Comparison of ENCODE assay signal across 11 mouse cellular contexts in genomic region chr1:85908754-85909590, GRCm38 (mm10). TPM values are rescaled to one million over a fixed set of nuclear protein-coding genes. Genes with fewer than 3 reads are reported as not detected.
DNase-seq lines count a peak whose midpoint lies in the region; ATAC-seq and TF ChIP-seq lines count a peak whose summit lies in the region.
"Had no signal": no experiment of that assay in that cellular context is flagged by ENCODE, and none has a peak within 500 bp of the region (broad histone marks: within the 10 kb centered on the region; RNA-seq: fewer than 3 reads in every experiment).

No protein-coding gene starts in this region.

- intact Hi-C loops in gastrocnemius, adult 2 months (cut with DNase I) = no loop called here

- peak; percentile 16; the same call in 1 of the 2 replicates for ATAC-seq in hindbrain, embryonic 15.5 days (ENCODE audit: low FRiP score, low read depth)
- ATAC-seq in forebrain, embryonic 16.5 days = peak; percentile 27; the same call in 1 of the 2 replicates
- 0 out of 2 replicates have a peak, but pooled peaks have one; percentile 45 for ATAC-seq in midbrain, embryonic 12.5 days (ENCODE audit: low FRiP score, low read depth)

- no peak for TF ChIP-seq CTCF in gastrocnemius, adult 2 months (IDR thresholded peaks at IDR 0.05)

- 67% methylated on average over 13 of the region's 13 CpGs for WGBS in hindbrain, embryonic 15.5 days
- whole genome bisulfite sequencing in hindbrain, embryonic 10.5 days = 78% methylated on average over 13 of the region's 13 CpGs
- whole genome bisulfite sequencing in forebrain, embryonic 16.5 days = 67% methylated on average over 13 of the region's 13 CpGs
- WGBS in midbrain, embryonic 12.5 days = 69% methylated on average over 13 of the region's 13 CpGs

- no peaks in the 10 kb centered on the region for H3K27me3 ChIP-seq in hindbrain, embryonic 15.5 days
- no peaks in the 10 kb centered on the region for H3K27me3 ChIP-seq in hindbrain, embryonic 10.5 days (ENCODE audit: insufficient read depth, poor library complexity, severe bottlenecking)
- H3K27me3 ChIP-seq in forebrain, embryonic 16.5 days (replicated peaks; ENCODE audit: control insufficient read depth, insufficient read depth, low read length) = no peaks in the 10 kb centered on the region
- H3K27me3 ChIP-seq in midbrain, embryonic 12.5 days = no peaks in the 10 kb centered on the region

- H3K4me2 ChIP-seq in hindbrain, embryonic 15.5 days = no peak overlapping the region
- no peak overlapping the region for H3K4me2 ChIP-seq in forebrain, embryonic 16.5 days (ENCODE audit: low read length)
- H3K4me2 ChIP-seq in midbrain, embryonic 12.5 days (replicated peaks) = no peak overlapping the region

- H3K9ac ChIP-seq in hindbrain, embryonic 15.5 days = no peak overlapping the region
- no peak overlapping the region for H3K9ac ChIP-seq in forebrain, embryonic 16.5 days (replicated peaks; ENCODE audit: low read depth, low read length)
- H3K9ac ChIP-seq in midbrain, embryonic 12.5 days (replicated peaks) = no peak overlapping the region

- H3K27ac ChIP-seq in hindbrain, embryonic 15.5 days (replicated peaks) = no peak overlapping the region
- no peak overlapping the region for H3K27ac ChIP-seq in hindbrain, embryonic 10.5 days
- H3K27ac ChIP-seq in forebrain, embryonic 16.5 days (ENCODE audit: low read length) = no peak overlapping the region
- H3K27ac ChIP-seq in midbrain, embryonic 12.5 days (replicated peaks) = peak overlapping the region; percentile 8; the same call in 1 of the 2 replicates
- H3K27ac ChIP-seq in gastrocnemius, adult 2 months = no peak overlapping the region

- DNase-seq in adrenal gland, adult 8-10 months = peak; percentile 56
- DNase-seq in adrenal gland, postnatal 4 days (ENCODE audit: low spot score in 2 of 2) = no peak
- no peak for DNase-seq in hindbrain, embryonic 10.5 days (ENCODE audit: low spot score)
- DNase-seq in gastrocnemius, adult 2 months = no peak
- DNase-seq in thymus, postnatal 4 days = no peak
- DNase-seq: heart, adult 11 months; kidney, postnatal 4 days had no signal

- H3K4me3 ChIP-seq in hindbrain, embryonic 15.5 days = no peak overlapping the region
- H3K4me3 ChIP-seq in hindbrain, embryonic 10.5 days = no peak overlapping the region
- H3K4me3 ChIP-seq in forebrain, embryonic 16.5 days (replicated peaks; ENCODE audit: low read length) = no peak overlapping the region
- H3K4me3 ChIP-seq in midbrain, embryonic 12.5 days = no peak overlapping the region
- H3K4me3 ChIP-seq in gastrocnemius, adult 2 months = no peak overlapping the region

- H3K36me3 ChIP-seq in hindbrain, embryonic 15.5 days = peaks cover 44% of the 10 kb centered on the region
- H3K36me3 ChIP-seq in hindbrain, embryonic 10.5 days = peaks cover 71% of the 10 kb centered on the region
- peaks cover 30% of the 10 kb centered on the region for H3K36me3 ChIP-seq in forebrain, embryonic 16.5 days (ENCODE audit: control insufficient read depth, insufficient read depth)
- H3K36me3 ChIP-seq in midbrain, embryonic 12.5 days = peaks cover 50% of the 10 kb centered on the region

- H3K4me1 ChIP-seq in hindbrain, embryonic 15.5 days (replicated peaks) = no peaks in the 10 kb centered on the region
- H3K4me1 ChIP-seq in hindbrain, embryonic 10.5 days (replicated peaks) = no peaks in the 10 kb centered on the region
- H3K4me1 ChIP-seq in forebrain, embryonic 16.5 days (replicated peaks; ENCODE audit: control insufficient read depth, insufficient read depth, low read length) = no peaks in the 10 kb centered on the region
- H3K4me1 ChIP-seq in midbrain, embryonic 12.5 days = no peaks in the 10 kb centered on the region

- no peaks in the 10 kb centered on the region for H3K9me3 ChIP-seq in hindbrain, embryonic 15.5 days
- H3K9me3 ChIP-seq in hindbrain, embryonic 10.5 days = no peaks in the 10 kb centered on the region
- H3K9me3 ChIP-seq in forebrain, embryonic 16.5 days (ENCODE audit: control insufficient read depth, low read length) = no peaks in the 10 kb centered on the region
- H3K9me3 ChIP-seq in midbrain, embryonic 12.5 days = no peaks in the 10 kb centered on the region

RNA-seq across cellular contexts. Expression of gene Itm2c, which starts 14.9 kb away (rescaled TPM):
- 100 to 1,000 TPM; 674 to 963 (median 811) TPM for total RNA-seq in adrenal gland, adult 8-10 months (2022)
- total RNA-seq in adrenal gland, postnatal 4 days (2021) = 100 to 1,000 TPM; 412 to 422 TPM
- 204 TPM in 2 replicates for polyA plus RNA-seq in hindbrain, embryonic 15.5 days (2015; fragmentation: Nextera tagmentation; extraction: Ambion mirVana)
- 146 and 151 TPM in 2 replicates for polyA plus RNA-seq in hindbrain, embryonic 10.5 days (2016; fragmentation: Nextera tagmentation; extraction: Ambion mirVana)
- 146 and 166 TPM in 2 replicates for polyA plus RNA-seq in forebrain, embryonic 16.5 days (2015; fragmentation: Nextera tagmentation; extraction: Ambion mirVana)
- polyA plus RNA-seq in midbrain, embryonic 12.5 days (2016; fragmentation: Nextera tagmentation; extraction: Ambion mirVana) = 146 and 163 TPM in 2 replicates
- 10 to 100 TPM; 22.3 to 23.1 TPM for total RNA-seq in gastrocnemius, adult 2 months (2021)

RNA-seq across cellular contexts. Expression of gene 4933407L21Rik, which starts 19.3 kb away (rescaled TPM):
- 1 to 10 TPM in 1 of 4 experiments, under 1 TPM in 1, not detected in 2; 0.30 to 1.3 TPM for total RNA-seq in adrenal gland, adult 8-10 months (2022)
- total RNA-seq in adrenal gland, postnatal 4 days (2021) = 1 to 10 TPM in 1 of 2 experiments, under 1 TPM in 1; 0.45 to 1.1 TPM
- polyA plus RNA-seq in hindbrain, embryonic 15.5 days (2015; fragmentation: Nextera tagmentation; extraction: Ambion mirVana) = 7.1 and 7.7 TPM in 2 replicates
- 0.43 and 0.51 TPM in 2 replicates for polyA plus RNA-seq in hindbrain, embryonic 10.5 days (2016; fragmentation: Nextera tagmentation; extraction: Ambion mirVana)
- polyA plus RNA-seq in forebrain, embryonic 16.5 days (2015; fragmentation: Nextera tagmentation; extraction: Ambion mirVana) = 3.6 and 5.6 TPM in 2 replicates
- polyA plus RNA-seq in midbrain, embryonic 12.5 days (2016; fragmentation: Nextera tagmentation; extraction: Ambion mirVana) = 2.4 and 3.0 TPM in 2 replicates
- under 1 TPM in 1 of 2 experiments, not detected in 1; 0.36 TPM for total RNA-seq in gastrocnemius, adult 2 months (2021)

RNA-seq across cellular contexts. Expression of gene Gpr55, which starts 51.8 kb away (rescaled TPM):
- 1 to 10 TPM; 3.1 to 7.8 (median 5.1) TPM for total RNA-seq in adrenal gland, adult 8-10 months (2022)
- total RNA-seq in adrenal gland, postnatal 4 days (2021) = under 1 TPM; 0.59 to 0.73 TPM
- polyA plus RNA-seq in hindbrain, embryonic 15.5 days (2015; fragmentation: Nextera tagmentation; extraction: Ambion mirVana) = 0.17 and 0.25 TPM in 2 replicates
- polyA plus RNA-seq in hindbrain, embryonic 10.5 days (2016; fragmentation: Nextera tagmentation; extraction: Ambion mirVana) = not detected in 2 replicates
- polyA plus RNA-seq in forebrain, embryonic 16.5 days (2015; fragmentation: Nextera tagmentation; extraction: Ambion mirVana) = 0.16 TPM in 1 of 2 replicates, not detected in the other
- 0.05 and 0.08 TPM in 2 replicates for polyA plus RNA-seq in midbrain, embryonic 12.5 days (2016; fragmentation: Nextera tagmentation; extraction: Ambion mirVana)
- not detected for total RNA-seq in gastrocnemius, adult 2 months (2021)
- polyA plus RNA-seq: limb, embryonic 11.5 days had no signal
